Mouse (Mus musculus) lung, adult 2 months (tissue): Measurements from ENCODE around the gene Mogs.

Experiments
- CTCF ChIP-seq: fragments of 200-500 bp; IDR thresholded peaks from 2 replicates; pipeline ENCODE4 v1.5.1; 2011; ENCODE audit warnings: mild to moderate bottlenecking, low read length, control low read depth; ENCODE audit not compliant: insufficient read depth
- POLR2A ChIP-seq: fragments of 200-500 bp; IDR thresholded peaks from 2 replicates; pipeline ENCODE4 v1.6.1; 2011; ENCODE audit warnings: low read depth, mild to moderate bottlenecking, control low read depth, low read length, borderline replicate concordance; ENCODE audit errors: extremely low read depth

GRCm38 (mm10) chr6:83137576-83137950, 22.3 kb downstream of the Mogs start:
- TF ChIP-seq POLR2A (peak; percentile 72; the same call in 1 of the 2 replicates), CTCF (no peak)
